Mouse (Mus musculus) heart, adult 2 months (tissue): ENCODE results near the gene Gm12569. TPM values are rescaled to one million over a fixed set of nuclear protein-coding genes. Genes with fewer than 3 reads are reported as not detected.

ENCODE experiments used
- DNase-seq, 2 experiments: peaks; one replicate each; pipeline ENCODE4 v3.0.0; 2021
- H3K27ac ChIP-seq: fragments of 200-600 bp; 2 replicates; pipeline ENCODE4 v1.8.1; 2022
- H3K27me3 ChIP-seq: fragments of 200-500 bp; 2 replicates; pipeline ENCODE4 v1.6.1; 2012; ENCODE audit warnings: mild to moderate bottlenecking, low read length, inconsistent platforms, mixed read lengths; ENCODE audit not compliant: control insufficient read depth, insufficient read depth
- H3K36me3 ChIP-seq: fragments of 200-500 bp; 2 replicates; pipeline ENCODE4 v1.6.1; 2012; ENCODE audit warnings: low read length, inconsistent platforms; ENCODE audit not compliant: control insufficient read depth, insufficient read depth
- H3K4me1 ChIP-seq: fragments of 200-500 bp; 2 replicates; pipeline ENCODE4 v1.6.1; 2011; ENCODE audit warnings: low read length; ENCODE audit not compliant: control insufficient read depth, insufficient read depth
- H3K4me3 ChIP-seq: fragments of 200-600 bp; 2 replicates; pipeline ENCODE4 v1.8.1; 2022
- H3K79me2 ChIP-seq: fragments of 200-500 bp; replicated peaks from 2 replicates; pipeline ENCODE4 v1.6.1; 2012; ENCODE audit warnings: mild to moderate bottlenecking, inconsistent platforms, low read length, moderate library complexity, mixed read lengths; ENCODE audit not compliant: control insufficient read depth, insufficient read depth
- H3K9ac ChIP-seq: fragments of 200-500 bp; 2 replicates; pipeline ENCODE4 v1.6.1; 2012; ENCODE audit warnings: low read depth, mild to moderate bottlenecking, control low read depth, inconsistent platforms, low read length, mixed read lengths
- CTCF ChIP-seq: fragments of 200-600 bp; IDR thresholded peaks from 2 replicates; pipeline ENCODE4 v1.8.1; 2022; ENCODE audit warnings: antibody characterized with exemption, mild to moderate bottlenecking, moderate library complexity
- EP300 ChIP-seq: fragments of 200-500 bp; IDR thresholded peaks from 2 replicates; pipeline ENCODE4 v1.6.1; 2011; ENCODE audit warnings: low read depth, low read length, control low read depth; ENCODE audit not compliant: insufficient read depth
- POLR2A ChIP-seq: fragments of 200-500 bp; IDR thresholded peaks from 2 replicates; pipeline ENCODE4 v1.6.1; 2011; ENCODE audit warnings: mild to moderate bottlenecking, low read depth, low read length, control low read depth; ENCODE audit not compliant: insufficient read depth
- WGBS: fragments of 180-500 bp; shearing (Covaris S2); methylation state at CpG from one replicate; pipeline ENCODE4 v1.1.7; 2018; 5-methylcytosine and 5-hydroxymethylcytosine counted together
- intact Hi-C: fragments of 180-260 bp; cut with DNase I; formaldehyde crosslinking; loops from one replicate; pipeline ENCODE4 v1.15.1; 2025
- long read RNA-seq: library from polyadenylated mRNA; stranded (forward); transcript quantifications from one replicate; pipeline ENCODE4 v2.0.0, GENCODE M21; 2021
- polyA plus RNA-seq: library from polyadenylated mRNA; depleted of rRNA; stranded (reverse); fragments of >200 nt; gene quantifications from 2 replicates; pipeline ENCODE4 v1.2.3, GENCODE M21; 2012; rRNA removed
- total RNA-seq, 2 experiments: library from RNA; stranded (reverse); gene quantifications; 2 replicates each; pipeline ENCODE4 v1.2.3; 2021

Gm12569 gene
- total RNA-seq (not detected), polyA plus RNA-seq (not detected in 2 replicates)
- long read RNA-seq = 0 reads

DNA sequence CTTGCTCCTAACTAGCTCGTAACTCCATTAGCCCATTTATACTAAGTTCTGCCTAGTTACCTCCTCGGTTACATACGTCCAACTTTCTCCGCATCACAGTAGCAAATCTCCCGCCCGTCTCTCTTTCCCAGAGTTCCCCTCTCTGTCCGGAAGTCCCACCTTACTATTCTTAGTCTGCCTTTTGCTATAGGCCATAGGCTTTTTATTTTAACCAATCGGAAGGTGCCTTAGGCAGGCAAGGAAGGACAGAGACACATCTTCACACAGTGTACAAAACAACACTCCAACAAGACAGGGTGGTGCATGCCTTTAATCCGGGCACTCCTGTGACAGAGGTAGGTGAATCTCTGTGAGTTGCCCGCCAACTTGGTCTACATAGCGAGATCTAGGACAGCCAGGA lies at the start of gene Gm12569:
Gene Gm12569, plus strand, starts transcription at position 166 of the 400 bp plus-strand sequence.
- Histone ChIP-seq H3K27ac (no peak within 1 kb of the TSS), H3K79me2 (no peaks in the 10 kb centered on the region), H3K4me1 (no peaks in the 10 kb centered on the region), H3K27me3 (no peaks in the 10 kb centered on the region; the same call in 1 of the 2 replicates), H3K9ac (no peak within 1 kb of the TSS), H3K36me3 (no peaks in the 10 kb centered on the region), H3K4me3 (no peak within 1 kb of the TSS)
- intact Hi-C loops = no loop called here
- TF ChIP-seq CTCF (no peak), POLR2A (no peak), EP300 (no peak)
- DNase-seq = no peak
- 91% methylated on average over 11 of the region's 11 CpGs for WGBS

DNA sequence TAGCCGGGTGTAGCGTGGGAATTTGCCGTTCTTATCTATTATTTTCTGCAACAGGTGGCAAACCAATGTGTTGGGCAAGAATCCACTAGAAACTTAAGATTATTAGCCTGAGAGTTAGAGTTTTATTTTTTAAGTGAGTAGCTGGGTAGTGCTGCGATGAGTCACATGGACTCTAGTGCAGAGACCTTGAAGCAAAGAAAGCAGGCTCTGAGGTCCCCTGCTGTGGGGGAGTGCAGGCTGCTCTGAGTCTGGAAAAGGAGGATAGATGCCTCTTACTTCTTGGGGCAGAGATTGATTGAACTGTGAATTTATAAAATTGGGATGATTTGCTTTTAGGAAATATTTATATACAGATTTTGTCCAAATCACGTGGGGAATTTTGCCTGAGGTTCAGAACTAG lies 17.5 kb upstream of the Gm12569 start:
- TF ChIP-seq CTCF (no peak), EP300 (no peak), POLR2A (no peak)

GRCm38 (mm10) chr11:51207758-51208157 lies 12.5 kb upstream of the Gm12569 start:
- no peak overlapping the region for H3K9ac ChIP-seq
- DNase-seq = no peak
- no peaks in the 10 kb centered on the region for H3K79me2 ChIP-seq
- TF ChIP-seq EP300 (no peak), POLR2A (no peak), CTCF (no peak)
- no peaks in the 10 kb centered on the region for H3K27me3 ChIP-seq
- no peaks in the 10 kb centered on the region for H3K4me1 ChIP-seq
- no peak overlapping the region for H3K27ac ChIP-seq
- 47% methylated on average over 3 of the region's 3 CpGs for WGBS
- intact Hi-C loops = no loop called here
- H3K36me3 ChIP-seq = no peaks in the 10 kb centered on the region
- no peak overlapping the region for H3K4me3 ChIP-seq

More for the DNA sequence above, 17.5 kb upstream of the Gm12569 start:
- Histone ChIP-seq H3K4me3 (no peak overlapping the region), H3K27me3 (no peaks in the 10 kb centered on the region), H3K27ac (no peak overlapping the region), H3K9ac (no peak overlapping the region), H3K36me3 (no peaks in the 10 kb centered on the region), H3K4me1 (no peaks in the 10 kb centered on the region), H3K79me2 (no peaks in the 10 kb centered on the region)
- no peak for DNase-seq
- intact Hi-C loops = no loop called here
- WGBS = 74% methylated on average over 5 of the region's 5 CpGs

- Histone ChIP-seq H3K79me2 (no peaks in the 10 kb centered on the region), H3K36me3 (no peaks in the 10 kb centered on the region), H3K4me3 (no peak overlapping the region), H3K4me1 (no peaks in the 10 kb centered on the region), H3K27ac (no peak overlapping the region), H3K9ac (no peak overlapping the region), H3K27me3 (no peaks in the 10 kb centered on the region)
- 84% methylated on average over 5 of the region's 5 CpGs for WGBS
- no peak for TF ChIP-seq POLR2A
- TF ChIP-seq CTCF = no peak
- no peak for TF ChIP-seq EP300
- intact Hi-C loops = no loop called here
- no peak for DNase-seq
These were observed 8.8 kb upstream of the Gm12569 start for GRCm38 (mm10) chr11:51211426-51211825.

- no peaks in the 10 kb centered on the region for H3K4me1 ChIP-seq
- no peak overlapping the region for H3K9ac ChIP-seq
- no peak for TF ChIP-seq POLR2A
- TF ChIP-seq EP300 = no peak
- TF ChIP-seq CTCF = no peak
- 85% methylated on average over 7 of the region's 7 CpGs for WGBS
- H3K27ac ChIP-seq = no peak overlapping the region
- no peaks in the 10 kb centered on the region for H3K79me2 ChIP-seq
- H3K27me3 ChIP-seq = no peaks in the 10 kb centered on the region
- intact Hi-C loops = no loop called here
- H3K4me3 ChIP-seq = no peak overlapping the region
- no peaks in the 10 kb centered on the region for H3K36me3 ChIP-seq
- no peak for DNase-seq
These were observed 6.3 kb upstream of the Gm12569 start for GRCm38 (mm10) chr11:51214021-51214420.

DNA sequence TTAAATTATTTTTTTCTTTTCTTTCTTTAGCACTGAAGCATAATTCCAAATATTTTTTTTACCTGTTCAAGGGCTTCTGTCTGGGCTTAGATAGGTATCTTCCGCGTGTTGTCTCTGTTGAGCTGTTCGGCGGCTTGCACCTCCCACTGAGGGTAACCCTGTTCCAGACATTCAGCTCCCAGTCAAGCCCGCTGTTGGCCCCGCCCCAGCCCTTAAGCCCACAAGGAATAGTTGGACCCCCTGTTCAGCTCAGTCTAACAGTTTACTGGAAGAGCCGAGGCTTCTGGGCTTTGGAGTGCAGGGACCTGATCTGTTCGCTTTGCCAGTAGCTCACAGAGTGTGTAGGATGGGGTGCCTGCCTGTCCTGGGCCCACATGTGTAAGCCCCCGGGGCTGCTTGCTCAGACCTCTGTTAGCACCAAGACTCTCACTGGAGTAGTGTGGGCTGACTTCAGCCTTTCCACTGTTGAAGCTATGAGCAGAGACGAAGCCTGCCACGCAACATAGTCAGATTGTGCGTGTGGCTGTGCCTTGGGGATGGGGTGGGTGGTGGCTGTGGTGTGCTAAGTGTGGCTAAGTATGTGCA lies 785 bp upstream of the Gm12569 start:
- H3K27me3 ChIP-seq = no peaks in the 10 kb centered on the region; the same call in 1 of the 2 replicates
- no peaks in the 10 kb centered on the region for H3K79me2 ChIP-seq
- H3K4me1 ChIP-seq = no peaks in the 10 kb centered on the region
- H3K27ac ChIP-seq = no peak overlapping the region
- H3K9ac ChIP-seq = no peak overlapping the region
- no peak for DNase-seq
- no peak overlapping the region for H3K4me3 ChIP-seq
- 81% methylated on average over 12 of the region's 12 CpGs for WGBS
- intact Hi-C loops = no loop called here
- H3K36me3 ChIP-seq = no peaks in the 10 kb centered on the region
- TF ChIP-seq CTCF (no peak), EP300 (no peak), POLR2A (no peak)
